Mouse (Mus musculus): Measurements from ENCODE around the gene Gm49378. TPM values are rescaled to one million over a fixed set of nuclear protein-coding genes. Genes with fewer than 3 reads are reported as not detected.

Gene Gm49378
- polyA plus RNA-seq, 1 experiment from 2014 or later = 4.0 TPM

DNA sequence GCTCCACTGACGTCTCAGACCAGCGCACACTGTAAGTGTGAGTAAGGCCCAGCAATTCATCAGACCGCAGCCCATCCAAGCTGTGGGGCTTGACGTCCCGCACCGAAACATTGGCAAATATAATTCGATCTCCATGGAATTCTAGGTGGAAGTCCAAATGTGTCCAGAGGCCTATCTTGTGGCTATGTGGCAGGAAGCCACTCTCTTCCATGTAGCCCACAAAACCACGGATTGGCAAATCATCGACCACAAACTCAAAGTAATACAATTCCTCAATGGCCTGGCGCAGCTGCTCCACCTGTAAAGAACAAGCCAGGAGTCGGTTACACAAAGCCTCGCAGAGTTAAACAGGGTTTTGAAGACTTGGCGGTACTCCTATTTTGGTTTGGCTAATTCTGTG is 3.6 kb upstream of the Gm49378 start:
- no peaks in the 10 kb centered on the region for H3K27me3 ChIP-seq (ENCODE audit: control insufficient read depth, insufficient read depth, low read length)
- H3K27ac ChIP-seq (ENCODE audit: low read depth, low read length) = no peak overlapping the region
- DNase-seq (ENCODE audit: low spot score) (no peak), ATAC-seq (replicated peaks; ENCODE audit: low FRiP score) (no peak)
- H3K36me3 ChIP-seq (ENCODE audit: control insufficient read depth, insufficient read depth, low read length) = peaks cover 14% of the 10 kb centered on the region
- no peaks in the 10 kb centered on the region for H3K9me3 ChIP-seq (ENCODE audit: control insufficient read depth, low read length)
- H3K4me2 ChIP-seq (ENCODE audit: low read depth, low read length, severe bottlenecking) = no peak overlapping the region
- WGBS = 96% methylated on average over 13 of the region's 13 CpGs
- H3K4me1 ChIP-seq (replicated peaks; ENCODE audit: control insufficient read depth, insufficient read depth, low read length) = peaks cover 15% of the 10 kb centered on the region
- H3K9ac ChIP-seq (ENCODE audit: low read length) = no peak overlapping the region
- H3K4me3 ChIP-seq (ENCODE audit: low read depth, low read length) = no peak overlapping the region

DNA sequence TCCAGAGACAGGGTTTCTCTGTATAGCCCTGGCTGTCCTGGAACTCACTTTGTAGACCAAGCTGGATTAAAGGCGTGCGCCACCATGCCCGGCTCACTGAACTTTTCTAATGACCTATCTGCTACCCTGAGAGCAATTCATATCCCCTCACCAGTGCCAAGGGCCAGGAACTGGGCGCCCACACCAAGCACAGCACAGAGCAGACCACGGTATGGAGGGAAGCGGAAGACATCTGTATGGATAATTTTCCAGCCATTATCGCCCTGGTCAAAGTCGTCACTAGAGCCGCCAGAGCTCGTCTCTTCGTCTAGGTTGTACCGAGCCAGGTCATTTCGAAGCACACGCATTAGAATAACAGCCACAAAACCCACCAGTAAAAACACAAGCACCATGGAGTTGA is 3.1 kb upstream of the Gm49378 start:
- H3K36me3 ChIP-seq (ENCODE audit: control insufficient read depth, insufficient read depth, low read length) = peaks cover 14% of the 10 kb centered on the region
- WGBS = 96% methylated on average over 14 of the region's 14 CpGs
- ATAC-seq (replicated peaks; ENCODE audit: low FRiP score) (no peak), DNase-seq (ENCODE audit: low spot score) (no peak)
- H3K27ac ChIP-seq (ENCODE audit: low read depth, low read length) = no peak overlapping the region
- no peak overlapping the region for H3K9ac ChIP-seq (ENCODE audit: low read length)
- no peak overlapping the region for H3K4me2 ChIP-seq (ENCODE audit: low read depth, low read length, severe bottlenecking)
- peaks cover 15% of the 10 kb centered on the region for H3K4me1 ChIP-seq (replicated peaks; ENCODE audit: control insufficient read depth, insufficient read depth, low read length)
- H3K9me3 ChIP-seq (ENCODE audit: control insufficient read depth, low read length) = no peaks in the 10 kb centered on the region
- H3K27me3 ChIP-seq (ENCODE audit: control insufficient read depth, insufficient read depth, low read length) = no peaks in the 10 kb centered on the region
- H3K4me3 ChIP-seq (ENCODE audit: low read depth, low read length) = no peak overlapping the region

DNA sequence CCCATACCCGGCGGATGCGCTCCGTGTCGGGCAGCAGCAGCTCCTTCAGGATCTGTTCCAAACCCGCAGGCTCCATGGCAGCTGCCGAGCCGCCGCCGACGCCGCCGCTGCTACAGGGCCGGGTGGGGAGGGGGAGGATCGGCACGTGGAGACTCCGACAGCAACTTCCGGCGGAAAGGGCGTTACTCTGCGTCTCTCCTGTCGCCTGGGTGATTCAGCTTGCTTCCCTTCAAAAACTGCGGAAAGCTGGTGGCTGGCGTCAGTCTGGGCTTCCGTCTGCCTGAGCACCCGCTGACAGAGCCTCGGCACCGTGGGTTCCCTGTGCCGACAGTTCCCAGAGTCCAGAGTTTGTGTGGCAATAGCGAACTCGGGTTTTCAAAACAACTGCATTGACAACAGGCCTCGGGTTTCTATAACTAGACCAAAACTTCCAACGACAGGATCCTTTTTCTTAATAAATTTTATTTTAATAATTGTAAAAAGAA is 2.1 kb downstream of the Gm49378 start, which contains the start of gene Ipo4:
TSS of gene Ipo4 (minus strand) at position 435 of the 485 bp plus-strand sequence.
- WGBS = 3% methylated on average over 33 of the region's 33 CpGs
- Histone ChIP-seq H3K36me3 (ENCODE audit: control insufficient read depth, insufficient read depth, low read length) (peaks cover 15% of the 10 kb centered on the region), H3K4me2 (ENCODE audit: low read depth, low read length, severe bottlenecking) (peak within 1 kb of the TSS; percentile 93), H3K4me1 (replicated peaks; ENCODE audit: control insufficient read depth, insufficient read depth, low read length) (peaks cover 3% of the 10 kb centered on the region; the same call in 1 of the 2 replicates), H3K9ac (ENCODE audit: low read length) (peak within 1 kb of the TSS; percentile 77), H3K9me3 (ENCODE audit: control insufficient read depth, low read length) (no peaks in the 10 kb centered on the region), H3K27me3 (ENCODE audit: control insufficient read depth, insufficient read depth, low read length) (no peaks in the 10 kb centered on the region), H3K27ac (ENCODE audit: low read depth, low read length) (peak within 1 kb of the TSS; percentile 53), H3K4me3 (ENCODE audit: low read depth, low read length) (peak within 1 kb of the TSS; percentile 64)
- ATAC-seq (replicated peaks; ENCODE audit: low FRiP score) (peak; percentile 86), DNase-seq (ENCODE audit: low spot score) (peak; percentile 92)

DNA sequence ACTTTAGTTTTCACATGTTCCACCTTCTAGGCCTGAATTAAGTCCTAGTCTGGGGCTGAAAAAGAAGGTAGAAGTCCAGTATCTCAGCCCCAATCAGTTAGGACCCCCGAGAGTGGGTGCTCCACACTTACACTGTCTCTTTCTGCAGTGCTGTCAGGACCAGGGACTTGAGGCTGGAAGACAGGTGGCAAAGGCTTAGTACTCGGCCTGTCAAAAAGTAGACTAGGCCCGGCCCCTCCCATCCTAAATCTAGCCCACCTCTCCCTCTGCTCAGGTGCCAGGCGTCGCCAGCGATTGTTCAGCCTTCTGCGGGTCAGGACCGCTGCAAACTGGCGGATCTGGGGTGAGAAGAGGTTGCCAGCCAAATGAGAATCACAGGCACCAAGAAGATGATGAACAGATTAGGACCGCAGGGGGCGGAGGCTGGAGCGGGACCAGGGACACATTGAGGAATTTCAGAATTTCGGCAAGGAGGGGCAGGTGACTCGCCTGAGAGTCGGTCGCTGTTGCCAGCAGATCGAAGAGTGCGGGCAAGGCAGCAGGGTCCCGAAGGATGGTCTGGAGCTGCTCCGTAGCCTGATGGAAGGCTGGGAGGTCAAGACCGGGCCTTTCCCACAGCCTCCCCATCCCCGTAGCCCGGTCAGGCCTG is 2.7 kb downstream of the Gm49378 start:
- DNase-seq (ENCODE audit: low spot score) (no peak), ATAC-seq (replicated peaks; ENCODE audit: low FRiP score) (no peak; the same call in 1 of the 2 replicates)
- 3% methylated on average over 23 of the region's 23 CpGs for WGBS

DNA sequence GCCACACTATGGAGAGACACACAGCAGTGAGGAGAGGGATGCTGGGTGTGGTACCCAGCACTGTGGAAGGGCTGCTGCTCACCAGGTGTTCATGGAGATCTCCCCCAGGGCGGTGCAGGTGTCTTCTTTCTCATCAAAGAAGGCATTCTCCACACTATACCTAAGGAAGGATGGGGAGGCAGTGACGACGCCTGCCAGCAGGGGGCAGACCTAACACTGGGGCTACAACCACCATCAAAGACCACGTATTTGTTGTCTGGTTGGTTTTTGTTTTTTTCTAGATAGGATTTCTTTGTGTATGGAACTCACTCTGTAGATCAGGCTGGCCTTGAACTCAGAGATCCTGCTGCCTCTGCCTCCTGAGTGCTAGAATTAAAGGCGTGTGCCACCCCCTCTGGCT is 8.4 kb downstream of the Gm49378 start:
- no peak for ATAC-seq (replicated peaks; ENCODE audit: low FRiP score)
- peaks cover 22% of the 10 kb centered on the region; the same call in 1 of the 2 replicates for H3K36me3 ChIP-seq (ENCODE audit: control insufficient read depth, insufficient read depth, low read length)
- no peak overlapping the region for H3K4me2 ChIP-seq (ENCODE audit: low read depth, low read length, severe bottlenecking)
- H3K9ac ChIP-seq (ENCODE audit: low read length) = no peak overlapping the region
- H3K9me3 ChIP-seq (ENCODE audit: control insufficient read depth, low read length) = no peaks in the 10 kb centered on the region
- 61% methylated on average over 5 of the region's 5 CpGs for WGBS
- H3K4me1 ChIP-seq (replicated peaks; ENCODE audit: control insufficient read depth, insufficient read depth, low read length) = no peaks in the 10 kb centered on the region
- H3K4me3 ChIP-seq (ENCODE audit: low read depth, low read length) = no peak overlapping the region
- H3K27me3 ChIP-seq (ENCODE audit: control insufficient read depth, insufficient read depth, low read length) = no peaks in the 10 kb centered on the region
- DNase-seq (ENCODE audit: low spot score) = peak; percentile 69
- H3K27ac ChIP-seq (ENCODE audit: low read depth, low read length) = no peak overlapping the region

More for the DNA sequence above, 2.7 kb downstream of the Gm49378 start:
- Histone ChIP-seq H3K4me1 (replicated peaks; ENCODE audit: control insufficient read depth, insufficient read depth, low read length) (peaks cover 3% of the 10 kb centered on the region; the same call in 1 of the 2 replicates), H3K36me3 (ENCODE audit: control insufficient read depth, insufficient read depth, low read length) (peaks cover 10% of the 10 kb centered on the region), H3K27ac (ENCODE audit: low read depth, low read length) (peak overlapping the region; percentile 53), H3K4me2 (ENCODE audit: low read depth, low read length, severe bottlenecking) (peak overlapping the region; percentile 93), H3K27me3 (ENCODE audit: control insufficient read depth, insufficient read depth, low read length) (no peaks in the 10 kb centered on the region), H3K9me3 (ENCODE audit: control insufficient read depth, low read length) (no peaks in the 10 kb centered on the region), H3K9ac (ENCODE audit: low read length) (peak overlapping the region; percentile 77), H3K4me3 (ENCODE audit: low read depth, low read length) (peak overlapping the region; percentile 64)

DNA sequence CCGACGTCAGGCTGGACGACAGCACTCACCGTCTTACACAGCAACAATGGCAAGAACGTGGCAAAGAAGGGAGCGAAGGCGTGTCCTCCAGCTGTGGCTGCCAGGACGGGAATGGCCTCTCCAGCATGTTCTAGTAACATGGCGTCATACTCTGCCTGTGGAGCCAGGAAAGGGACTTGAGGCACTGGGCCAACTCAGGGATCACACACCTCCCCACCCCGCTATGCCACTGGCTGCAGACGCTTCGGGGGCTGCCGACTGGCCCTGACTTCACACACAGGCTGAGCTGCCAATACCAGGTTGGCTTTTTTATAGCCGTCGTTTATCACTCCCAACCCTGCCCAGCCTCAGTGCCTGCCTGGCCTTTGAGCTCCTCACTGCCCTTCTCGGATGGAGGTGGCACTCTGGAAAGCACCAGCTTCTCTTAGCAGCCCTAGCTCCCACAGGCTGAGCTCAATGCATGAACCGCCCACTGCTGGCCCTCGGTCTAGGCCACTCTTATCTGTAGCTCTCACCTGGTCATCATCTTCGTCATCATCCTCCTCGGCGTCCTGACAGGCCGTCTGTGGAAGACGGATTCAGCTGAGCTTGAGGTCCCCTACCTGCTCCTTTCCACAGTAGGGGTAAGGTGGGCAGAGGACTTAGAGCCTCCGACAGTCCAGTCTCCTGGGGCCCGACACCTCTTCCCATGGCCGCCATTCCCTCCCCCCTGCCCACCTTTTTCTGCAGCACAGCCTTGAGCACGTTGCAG is 9.4 kb downstream of the Gm49378 start:
- H3K4me2 ChIP-seq (ENCODE audit: low read depth, low read length, severe bottlenecking) = no peak overlapping the region
- no peak for ATAC-seq (replicated peaks; ENCODE audit: low FRiP score)
- no peak for DNase-seq (ENCODE audit: low spot score)
- no peak overlapping the region for H3K4me3 ChIP-seq (ENCODE audit: low read depth, low read length)
- H3K9me3 ChIP-seq (ENCODE audit: control insufficient read depth, low read length) = no peaks in the 10 kb centered on the region
- peaks cover 22% of the 10 kb centered on the region; the same call in 1 of the 2 replicates for H3K36me3 ChIP-seq (ENCODE audit: control insufficient read depth, insufficient read depth, low read length)
- H3K27ac ChIP-seq (ENCODE audit: low read depth, low read length) = no peak overlapping the region
- no peaks in the 10 kb centered on the region for H3K27me3 ChIP-seq (ENCODE audit: control insufficient read depth, insufficient read depth, low read length)
- no peaks in the 10 kb centered on the region for H3K4me1 ChIP-seq (replicated peaks; ENCODE audit: control insufficient read depth, insufficient read depth, low read length)
- H3K9ac ChIP-seq (ENCODE audit: low read length) = no peak overlapping the region
- 94% methylated on average over 27 of the region's 27 CpGs for WGBS

DNA sequence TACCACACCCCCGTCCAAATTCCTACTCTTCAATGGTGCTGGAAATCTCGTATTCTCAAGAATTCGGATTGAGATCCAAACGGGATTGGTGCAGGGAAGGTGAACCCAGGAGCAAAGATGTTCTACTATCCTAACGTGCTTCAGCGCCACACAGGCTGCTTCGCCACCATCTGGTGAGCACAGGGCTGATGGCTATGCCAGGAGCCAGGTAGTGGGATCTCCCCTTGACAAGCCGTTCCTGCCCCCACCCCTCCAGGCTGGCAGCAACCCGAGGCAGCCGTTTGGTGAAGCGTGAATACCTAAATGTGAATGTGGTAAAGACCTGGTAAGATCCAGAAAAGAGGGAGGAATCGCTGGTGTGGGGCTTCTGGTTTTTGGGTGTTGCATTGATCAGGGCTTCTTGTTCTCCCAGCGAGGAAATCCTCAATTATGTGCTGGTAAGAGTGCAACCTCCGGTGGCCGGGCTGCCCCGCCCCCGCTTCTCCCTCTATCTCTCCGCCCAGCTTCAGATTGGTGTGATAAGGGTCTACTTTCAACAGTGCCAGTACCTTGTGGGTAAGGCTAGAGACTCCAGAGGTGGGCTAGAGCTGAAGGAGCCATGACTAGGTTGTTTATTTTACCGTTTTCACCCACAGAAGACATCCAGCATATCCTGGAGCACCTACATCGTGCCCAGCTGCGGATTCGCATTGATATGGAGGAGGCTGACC is 19.1 kb downstream of the Gm49378 start:
- 54% methylated on average over 22 of the region's 22 CpGs for WGBS
- H3K9me3 ChIP-seq (ENCODE audit: control insufficient read depth, low read length) = no peaks in the 10 kb centered on the region
- H3K4me1 ChIP-seq (replicated peaks; ENCODE audit: control insufficient read depth, insufficient read depth, low read length) = peaks cover 3% of the 10 kb centered on the region; the same call in 1 of the 2 replicates
- H3K27me3 ChIP-seq (ENCODE audit: control insufficient read depth, insufficient read depth, low read length) = no peaks in the 10 kb centered on the region
- H3K4me2 ChIP-seq (ENCODE audit: low read depth, low read length, severe bottlenecking) = peak overlapping the region; percentile 31; the same call in 1 of the 2 replicates
- no peaks in the 10 kb centered on the region for H3K36me3 ChIP-seq (ENCODE audit: control insufficient read depth, insufficient read depth, low read length)
- ATAC-seq (replicated peaks; ENCODE audit: low FRiP score) (no peak), DNase-seq (ENCODE audit: low spot score) (no peak)
- peak overlapping the region; percentile 8; the same call in 1 of the 2 replicates for H3K9ac ChIP-seq (ENCODE audit: low read length)
- peak overlapping the region; percentile 12 for H3K4me3 ChIP-seq (ENCODE audit: low read depth, low read length)
- H3K27ac ChIP-seq (ENCODE audit: low read depth, low read length) = no peak overlapping the region

DNA sequence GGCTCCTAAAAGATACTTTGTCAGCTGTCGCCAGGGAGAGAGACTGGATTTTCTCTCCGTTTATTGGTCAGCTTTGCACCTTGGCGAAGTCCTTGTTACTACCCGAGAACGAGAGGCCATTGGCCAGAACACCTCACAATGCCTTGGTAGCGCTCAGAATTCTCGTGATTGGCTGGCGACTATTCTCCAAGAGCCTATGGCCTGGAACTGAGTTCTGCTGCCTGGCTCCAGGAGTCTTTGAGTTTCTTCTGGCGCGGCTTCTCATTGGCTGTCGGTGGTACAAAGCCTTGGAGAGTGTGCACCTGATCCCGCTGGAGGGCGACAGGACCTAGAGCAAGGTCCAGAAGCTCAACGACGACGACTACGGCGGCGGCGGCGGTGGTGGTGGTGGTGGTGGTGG is 19.9 kb downstream of the Gm49378 start, which contains the start of gene Rec8:
TSS of gene Rec8 (plus strand) at position 216 of the 400 bp plus-strand sequence.
- H3K27ac ChIP-seq (ENCODE audit: low read depth, low read length) = no peak within 1 kb of the TSS
- H3K36me3 ChIP-seq (ENCODE audit: control insufficient read depth, insufficient read depth, low read length) = no peaks in the 10 kb centered on the region
- H3K9ac ChIP-seq (ENCODE audit: low read length) = peak within 1 kb of the TSS; percentile 8; the same call in 1 of the 2 replicates
- DNase-seq (ENCODE audit: low spot score) = peak; percentile 62
- H3K9me3 ChIP-seq (ENCODE audit: control insufficient read depth, low read length) = no peaks in the 10 kb centered on the region
- WGBS = 16% methylated on average over 21 of the region's 21 CpGs
- peak within 1 kb of the TSS; percentile 31; the same call in 1 of the 2 replicates for H3K4me2 ChIP-seq (ENCODE audit: low read depth, low read length, severe bottlenecking)
- ATAC-seq (replicated peaks; ENCODE audit: low FRiP score) = peak; percentile 67
- H3K4me1 ChIP-seq (replicated peaks; ENCODE audit: control insufficient read depth, insufficient read depth, low read length) = peaks cover 3% of the 10 kb centered on the region; the same call in 1 of the 2 replicates
- peak within 1 kb of the TSS; percentile 12 for H3K4me3 ChIP-seq (ENCODE audit: low read depth, low read length)
- no peaks in the 10 kb centered on the region for H3K27me3 ChIP-seq (ENCODE audit: control insufficient read depth, insufficient read depth, low read length)

Data from forebrain, embryonic 11.5 days (tissue).